In genomic region chr4:153975292-153975662, GRCm38 (mm10) we compare ENCODE assay signal across 8 mouse cellular contexts. TPM values are rescaled to one million over a fixed set of nuclear protein-coding genes. Genes with fewer than 3 reads are reported as not detected.
DNase-seq lines count a peak whose midpoint lies in the region; ATAC-seq and TF ChIP-seq lines count a peak whose summit lies in the region.

No protein-coding gene starts in this region.

- DNase-seq in frontal cortex, postnatal 36 days (ENCODE audit: low spot score in 2 of 2) = no peak
- DNase-seq in forebrain, embryonic 11.5 days (ENCODE audit: low spot score) = no peak
- no peak for DNase-seq in liver, embryonic 11.5 days (ENCODE audit: low spot score)
- DNase-seq in adrenal gland, postnatal 10 days = no peak
- no peak for DNase-seq in gastrocnemius, postnatal 14 days

- no peaks in the 10 kb centered on the region for H3K27me3 ChIP-seq in C2C12 (ENCODE audit: control insufficient read depth, insufficient read depth, insufficient read length)
- no peaks in the 10 kb centered on the region for H3K27me3 ChIP-seq in forebrain, embryonic 11.5 days (ENCODE audit: control insufficient read depth, insufficient read depth, low read length)
- no peaks in the 10 kb centered on the region for H3K27me3 ChIP-seq in liver, embryonic 11.5 days (replicated peaks; ENCODE audit: control insufficient read depth, insufficient read depth, low read length)
- H3K27me3 ChIP-seq in small intestine, adult 2 months (ENCODE audit: control insufficient read depth, insufficient read depth, low read length) = no peaks in the 10 kb centered on the region

- peaks cover 23% of the 10 kb centered on the region for H3K79me3 ChIP-seq in C2C12 (ENCODE audit: low read depth)

- no peak for TF ChIP-seq POLR2A in small intestine, adult 2 months (IDR thresholded peaks at IDR 0.05; ENCODE audit: low read depth, low read length)

- H3K4me2 ChIP-seq in forebrain, embryonic 11.5 days (ENCODE audit: low read depth, low read length, severe bottlenecking) = peak overlapping the region; percentile 93
- peak overlapping the region; percentile 85 for H3K4me2 ChIP-seq in liver, embryonic 11.5 days

- H3ac ChIP-seq in C2C12 (ENCODE audit: control insufficient read depth, insufficient read length, low read depth) = peak overlapping the region; percentile 81

- peaks cover 11% of the 10 kb centered on the region for H3K36me3 ChIP-seq in C2C12 (ENCODE audit: control insufficient read depth, insufficient read depth)
- H3K36me3 ChIP-seq in forebrain, embryonic 11.5 days (ENCODE audit: control insufficient read depth, insufficient read depth, low read length) = no peaks in the 10 kb centered on the region; the same call in 1 of the 2 replicates
- peaks cover 3% of the 10 kb centered on the region; the same call in 1 of the 2 replicates for H3K36me3 ChIP-seq in liver, embryonic 11.5 days (ENCODE audit: control insufficient read depth, insufficient read depth, low read length)
- peaks cover 21% of the 10 kb centered on the region for H3K36me3 ChIP-seq in small intestine, adult 2 months (ENCODE audit: control insufficient read depth, insufficient read depth, low read length)

- WGBS in forebrain, embryonic 11.5 days = under 1% methylated on average over 33 of the region's 33 CpGs
- WGBS in liver, embryonic 11.5 days = 1% methylated on average over 33 of the region's 33 CpGs
- under 1% methylated on average over 33 of the region's 33 CpGs for WGBS in small intestine, adult 2 months

- no peaks in the 10 kb centered on the region for H3K9me3 ChIP-seq in forebrain, embryonic 11.5 days (ENCODE audit: control insufficient read depth, low read length)
- H3K9me3 ChIP-seq in liver, embryonic 11.5 days (ENCODE audit: control insufficient read depth, low read length) = no peaks in the 10 kb centered on the region

- H3K79me2 ChIP-seq in C2C12 (ENCODE audit: control insufficient read depth, insufficient read depth) = peaks cover 40% of the 10 kb centered on the region

- peak overlapping the region; percentile 75 for H3K4me3 ChIP-seq in C2C12 (ENCODE audit: insufficient read depth, poor library complexity, severe bottlenecking)
- H3K4me3 ChIP-seq in forebrain, embryonic 11.5 days (ENCODE audit: low read depth, low read length) = peak overlapping the region; percentile 88
- H3K4me3 ChIP-seq in liver, embryonic 11.5 days (ENCODE audit: low read depth, low read length) = peak overlapping the region; percentile 96
- H3K4me3 ChIP-seq in small intestine, adult 2 months (ENCODE audit: low read depth, low read length) = peak overlapping the region; percentile 99

- intact Hi-C loops in gastrocnemius, postnatal 14 days (cut with DNase I; ENCODE audit: low total_unique reads) = no loop called here

- peak overlapping the region; percentile 92 for H3K9ac ChIP-seq in forebrain, embryonic 11.5 days (ENCODE audit: low read length)
- peak overlapping the region; percentile 90 for H3K9ac ChIP-seq in liver, embryonic 11.5 days (ENCODE audit: low read depth, low read length)

- ATAC-seq in frontal cortex, adult (ENCODE audit: low TSS enrichment) = peak; percentile 34; the same call in 1 of the 2 replicates
- peak; percentile 78; the same call in 1 of the 2 replicates for ATAC-seq in forebrain, embryonic 11.5 days (replicated peaks; ENCODE audit: low FRiP score)
- ATAC-seq in liver, embryonic 11.5 days (replicated peaks; ENCODE audit: low FRiP score) = peak; percentile 70

- no peak for TF ChIP-seq CTCF in C2C12 (IDR thresholded peaks at IDR 0.05; ENCODE audit: control insufficient read depth, insufficient read depth, insufficient read length)
- no peak for TF ChIP-seq CTCF in small intestine, adult 2 months (IDR thresholded peaks at IDR 0.05; ENCODE audit: extremely low read depth, insufficient read length, insufficient replicate concordance, low read depth, low read length)

- H3K27ac ChIP-seq in forebrain, embryonic 11.5 days (ENCODE audit: low read depth, low read length) = peak overlapping the region; percentile 46; the same call in 1 of the 2 replicates
- peak overlapping the region; percentile 68 for H3K27ac ChIP-seq in liver, embryonic 11.5 days (ENCODE audit: low read depth, low read length)
- H3K27ac ChIP-seq in small intestine, adult 2 months (ENCODE audit: insufficient read depth, low read depth, low read length) = no peak overlapping the region

- peaks cover 2% of the 10 kb centered on the region; the same call in 1 of the 2 replicates for H3K4me1 ChIP-seq in forebrain, embryonic 11.5 days (replicated peaks; ENCODE audit: control insufficient read depth, insufficient read depth, low read length)
- peaks cover 13% of the 10 kb centered on the region for H3K4me1 ChIP-seq in liver, embryonic 11.5 days (replicated peaks; ENCODE audit: control insufficient read depth, insufficient read depth, low read length)
- H3K4me1 ChIP-seq in small intestine, adult 2 months (ENCODE audit: control insufficient read depth, insufficient read depth, insufficient read length, low read length) = peaks cover 9% of the 10 kb centered on the region

TF ChIP-seq in C2C12, 6 proteins besides CTCF, POLR2A, EP300 and RAD21:
- TF ChIP-seq MAX (IDR thresholded peaks at IDR 0.05) (no peak), USF1 (IDR thresholded peaks at IDR 0.05; ENCODE audit: low read depth) (no peak), FOSL1 (IDR thresholded peaks at IDR 0.05; ENCODE audit: insufficient read depth, low read length, poor library complexity, severe bottlenecking) (no peak), CEBPB (IDR thresholded peaks at IDR 0.05; ENCODE audit: low read depth) (no peak), MYOG (IDR thresholded peaks at IDR 0.05; ENCODE audit: control insufficient read depth, extremely low read depth, insufficient read length) (no peak), MYOD1 (IDR thresholded peaks at IDR 0.05; ENCODE audit: control insufficient read depth, insufficient read length, low read depth) (no peak)

RNA-seq across cellular contexts. Expression of gene Cep104, which starts 0.3 kb away (rescaled TPM):
- 19.8 TPM for polyA plus RNA-seq in C2C12 (2012; fragmentation: generic; extraction: Trizol)
- 22.6 and 24.9 TPM in 2 replicates for polyA plus RNA-seq in forebrain, embryonic 11.5 days (2014; fragmentation: Nextera tagmentation; extraction: Ambion mirVana)
- 14.3 and 15.8 TPM in 2 replicates for polyA plus RNA-seq in liver, embryonic 11.5 days (2014; fragmentation: Nextera tagmentation; extraction: Ambion mirVana)
- 5.5 and 9.3 TPM in 2 replicates for polyA plus RNA-seq in small intestine, adult 2 months (2012; rRNA removed)
- 10 to 100 TPM; 18.0 to 19.0 TPM for total RNA-seq in adrenal gland, postnatal 10 days (2021)
- 10 to 100 TPM; 15.2 to 15.3 TPM for total RNA-seq in gastrocnemius, postnatal 14 days (2021)

RNA-seq across cellular contexts. Expression of gene Dffb, which starts 0.4 kb away (rescaled TPM):
- 3.2 TPM for polyA plus RNA-seq in C2C12 (2012; fragmentation: generic; extraction: Trizol)
- 13.0 and 14.1 TPM in 2 replicates for polyA plus RNA-seq in forebrain, embryonic 11.5 days (2014; fragmentation: Nextera tagmentation; extraction: Ambion mirVana)
- 17.2 and 18.5 TPM in 2 replicates for polyA plus RNA-seq in liver, embryonic 11.5 days (2014; fragmentation: Nextera tagmentation; extraction: Ambion mirVana)
- 15.4 and 30.5 TPM in 2 replicates for polyA plus RNA-seq in small intestine, adult 2 months (2012; rRNA removed)
- 1 to 10 TPM; 5.2 to 8.0 TPM for total RNA-seq in adrenal gland, postnatal 10 days (2021)
- total RNA-seq in gastrocnemius, postnatal 14 days (2021) = 1 to 10 TPM; 1.3 to 1.8 TPM

RNA-seq across cellular contexts. Expression of gene A430005L14Rik, which starts 18.2 kb away (rescaled TPM):
- 39.8 TPM for polyA plus RNA-seq in C2C12 (2012; fragmentation: generic; extraction: Trizol)
- polyA plus RNA-seq in forebrain, embryonic 11.5 days (2014; fragmentation: Nextera tagmentation; extraction: Ambion mirVana) = 115 and 116 TPM in 2 replicates
- polyA plus RNA-seq in liver, embryonic 11.5 days (2014; fragmentation: Nextera tagmentation; extraction: Ambion mirVana) = 90.4 and 91.4 TPM in 2 replicates
- polyA plus RNA-seq in small intestine, adult 2 months (2012; rRNA removed) = 32.7 and 43.1 TPM in 2 replicates
- total RNA-seq in adrenal gland, postnatal 10 days (2021) = 10 to 100 TPM; 20.4 to 22.3 TPM
- total RNA-seq in gastrocnemius, postnatal 14 days (2021) = 10 to 100 TPM in 1 of 2 experiments, 1 to 10 TPM in 1; 9.6 to 10.1 TPM

RNA-seq across cellular contexts. Expression of gene Lrrc47, which starts 36.3 kb away (rescaled TPM):
- 41.7 TPM for polyA plus RNA-seq in C2C12 (2012; fragmentation: generic; extraction: Trizol)
- 12.3 and 19.2 TPM in 2 replicates for polyA plus RNA-seq in forebrain, embryonic 11.5 days (2014; fragmentation: Nextera tagmentation; extraction: Ambion mirVana)
- 20.3 and 22.5 TPM in 2 replicates for polyA plus RNA-seq in liver, embryonic 11.5 days (2014; fragmentation: Nextera tagmentation; extraction: Ambion mirVana)
- polyA plus RNA-seq in small intestine, adult 2 months (2012; rRNA removed) = 33.6 and 63.5 TPM in 2 replicates
- 10 to 100 TPM; 40.7 to 43.3 TPM for total RNA-seq in adrenal gland, postnatal 10 days (2021)
- total RNA-seq in gastrocnemius, postnatal 14 days (2021) = 10 to 100 TPM; 20.6 to 27.7 TPM

RNA-seq across cellular contexts. Expression of gene Smim1, which starts 50.8 kb away (rescaled TPM):
- polyA plus RNA-seq in C2C12 (2012; fragmentation: generic; extraction: Trizol) = 2.2 TPM
- 10.2 and 10.5 TPM in 2 replicates for polyA plus RNA-seq in forebrain, embryonic 11.5 days (2014; fragmentation: Nextera tagmentation; extraction: Ambion mirVana)
- 414 and 426 TPM in 2 replicates for polyA plus RNA-seq in liver, embryonic 11.5 days (2014; fragmentation: Nextera tagmentation; extraction: Ambion mirVana)
- 6.5 and 11.0 TPM in 2 replicates for polyA plus RNA-seq in small intestine, adult 2 months (2012; rRNA removed)
- 10 to 100 TPM; 28.6 to 32.6 TPM for total RNA-seq in adrenal gland, postnatal 10 days (2021)
- 1 to 10 TPM; 4.0 to 6.3 TPM for total RNA-seq in gastrocnemius, postnatal 14 days (2021)
